Mouse (Mus musculus) erythroblast, embryonic 14.5 days (primary cell): ENCODE measurements at regions not wholly inside any gene's neighbourhood (a gene's known extent, or its start where the extent isn't known, plus 50 kb on each side); places are given as distances from the start of the nearest gene placed in this dataset.

Experiments
- GATA1 ChIP-seq: IDR thresholded peaks from 2 replicates; pipeline ENCODE4 v1.6.1; 2012; ENCODE audit warnings: low read length, inconsistent platforms, mixed read lengths
- TAL1 ChIP-seq: IDR thresholded peaks from 3 replicates; pipeline ENCODE4 v1.6.1; 2012; ENCODE audit warnings: low read length, inconsistent platforms, mixed read lengths

- TF ChIP-seq GATA1 (no peak), TAL1 (no peak)
Observed at GRCm38 (mm10) chr10:117471036-117471817, 91.4 kb upstream of the Cpsf6 start.
